Mouse (Mus musculus) limb, embryonic 13.5 days (tissue): ENCODE results near the gene Vmn1r1. TPM values are rescaled to one million over a fixed set of nuclear protein-coding genes. Genes with fewer than 3 reads are reported as not detected.
A peak's percentile ranks its signal among the peaks of the same experiment; 100 is the strongest.

Source experiments
- ATAC-seq: fragments of 200-750 bp; cut with Nextera tagmentation; 2 replicates; pipeline ENCODE4 v1.8.0; 2017; ENCODE audit warnings: low read depth, moderate number of reproducible peaks, moderate TSS enrichment; ENCODE audit not compliant: low FRiP score
- H3K27ac ChIP-seq: fragments of 300-500 bp; sonication (generic); 2 replicates; pipeline ENCODE4 v1.5.1; 2015; ENCODE audit warnings: inconsistent platforms, mild to moderate bottlenecking, moderate library complexity
- H3K27me3 ChIP-seq: fragments of 300-500 bp; sonication (generic); 2 replicates; pipeline ENCODE4 v1.6.1; 2015; ENCODE audit warnings: mild to moderate bottlenecking, inconsistent platforms
- H3K36me3 ChIP-seq: fragments of 300-500 bp; sonication (generic); 2 replicates; pipeline ENCODE4 v1.6.1; 2015; ENCODE audit warnings: inconsistent platforms, mild to moderate bottlenecking, moderate library complexity
- H3K4me1 ChIP-seq: fragments of 300-500 bp; sonication (generic); 2 replicates; pipeline ENCODE4 v1.6.1; 2015; ENCODE audit warnings: inconsistent platforms
- H3K4me2 ChIP-seq: fragments of 300-500 bp; sonication (generic); replicated peaks from 2 replicates; pipeline ENCODE4 v1.6.1; 2015; ENCODE audit warnings: inconsistent platforms, mild to moderate bottlenecking, moderate library complexity
- H3K4me3 ChIP-seq: fragments of 300-500 bp; sonication (generic); 2 replicates; pipeline ENCODE4 v1.5.1; 2015; ENCODE audit warnings: moderate library complexity, mild to moderate bottlenecking, inconsistent platforms
- H3K9ac ChIP-seq: fragments of 300-500 bp; sonication (generic); 2 replicates; pipeline ENCODE4 v1.6.1; 2015; ENCODE audit warnings: mild to moderate bottlenecking, inconsistent platforms
- H3K9me3 ChIP-seq: fragments of 300-500 bp; sonication (generic); 2 replicates; pipeline ENCODE4 v1.6.1; 2016; ENCODE audit warnings: inconsistent platforms
- WGBS: fragments of 180-500 bp; shearing (Covaris S2); methylation state at CpG from one replicate; pipeline ENCODE4 v1.1.7; 2015; 5-methylcytosine and 5-hydroxymethylcytosine counted together
- polyA plus RNA-seq: library from polyadenylated mRNA; unstranded; fragments of >200 nt; fragmentation: Nextera tagmentation; extraction: Ambion mirVana; gene quantifications from 2 replicates; pipeline ENCODE4 v1.2.1, GENCODE M21; 2015

Gene Vmn1r1
- polyA plus RNA-seq, 1 experiment from 2014 or later = not detected

DNA sequence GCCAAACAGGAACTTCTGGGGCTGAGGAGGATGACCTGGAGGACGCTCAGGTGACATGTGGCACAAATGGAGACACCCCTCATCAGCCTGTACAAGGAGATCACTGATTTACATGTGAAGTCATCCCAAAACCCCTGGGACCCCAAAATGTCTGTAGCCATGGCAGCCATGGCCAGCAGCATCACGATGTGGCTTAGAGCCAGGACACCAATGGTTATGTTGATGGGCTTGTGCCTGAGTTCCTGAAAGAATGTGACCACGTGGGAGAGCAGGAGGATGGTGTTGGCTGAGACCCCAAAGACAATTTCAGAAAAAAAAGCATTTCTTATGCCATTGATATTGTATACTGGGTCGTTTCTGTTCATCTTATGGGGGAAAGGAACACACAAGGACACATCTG, 6.6 kb downstream of the Vmn1r1 start:
- no peak overlapping the region for H3K4me2 ChIP-seq

GRCm38 (mm10) chr1:182149966-182150365, 14.3 kb downstream of the Vmn1r1 start:
- Histone ChIP-seq H3K9me3 (no peaks in the 10 kb centered on the region), H3K27ac (no peak overlapping the region), H3K4me3 (no peak overlapping the region), H3K4me1 (peaks cover 8% of the 10 kb centered on the region; the same call in 1 of the 2 replicates), H3K4me2 (no peak overlapping the region), H3K9ac (no peak overlapping the region), H3K36me3 (no peaks in the 10 kb centered on the region), H3K27me3 (no peaks in the 10 kb centered on the region)
- 82% methylated on average over 2 of the region's 2 CpGs for WGBS
- no peak for ATAC-seq

More for the DNA sequence above, 6.6 kb downstream of the Vmn1r1 start:
- WGBS = 71% methylated on average over 4 of the region's 4 CpGs
- Histone ChIP-seq H3K9me3 (no peaks in the 10 kb centered on the region), H3K27me3 (no peaks in the 10 kb centered on the region), H3K9ac (no peak overlapping the region), H3K27ac (no peak overlapping the region), H3K4me1 (no peaks in the 10 kb centered on the region), H3K36me3 (no peaks in the 10 kb centered on the region), H3K4me3 (no peak overlapping the region)
- no peak for ATAC-seq

- Histone ChIP-seq H3K4me3 (no peak overlapping the region), H3K9me3 (no peaks in the 10 kb centered on the region), H3K36me3 (no peaks in the 10 kb centered on the region), H3K9ac (no peak overlapping the region), H3K27ac (no peak overlapping the region), H3K27me3 (no peaks in the 10 kb centered on the region), H3K4me1 (peaks cover 8% of the 10 kb centered on the region; the same call in 1 of the 2 replicates), H3K4me2 (no peak overlapping the region)
- ATAC-seq = no peak
- 69% methylated on average over 7 of the region's 7 CpGs for WGBS
These were observed 15.3 kb downstream of the Vmn1r1 start for GRCm38 (mm10) chr1:182148864-182149514.

DNA sequence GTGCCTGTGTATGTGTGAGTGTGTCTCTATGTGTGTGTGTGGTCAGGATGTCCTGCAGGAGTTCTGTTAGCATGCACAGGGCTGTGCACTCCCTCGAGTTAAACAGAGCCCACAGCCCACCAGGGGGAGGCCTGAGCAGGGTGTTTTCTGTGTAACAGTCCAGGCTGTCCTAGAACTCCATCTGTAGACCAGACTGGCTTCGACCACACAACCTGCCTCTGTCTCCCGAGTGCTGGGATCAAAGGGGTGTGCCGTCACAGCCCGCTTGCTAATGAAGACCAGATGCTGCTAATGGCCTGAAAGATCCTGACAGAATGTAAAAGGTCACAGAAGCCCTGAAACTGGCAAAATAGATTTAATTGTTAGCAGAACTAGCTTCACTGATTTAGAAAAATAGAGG, 18.7 kb downstream of the Vmn1r1 start:
- WGBS = 17% methylated on average over 5 of the region's 5 CpGs
- Histone ChIP-seq H3K27me3 (no peaks in the 10 kb centered on the region), H3K4me1 (peaks cover 8% of the 10 kb centered on the region; the same call in 1 of the 2 replicates), H3K9ac (no peak overlapping the region), H3K36me3 (no peaks in the 10 kb centered on the region), H3K4me2 (no peak overlapping the region), H3K4me3 (no peak overlapping the region), H3K9me3 (no peaks in the 10 kb centered on the region), H3K27ac (no peak overlapping the region)
- ATAC-seq = peak; percentile 59; the same call in 1 of the 2 replicates

DNA sequence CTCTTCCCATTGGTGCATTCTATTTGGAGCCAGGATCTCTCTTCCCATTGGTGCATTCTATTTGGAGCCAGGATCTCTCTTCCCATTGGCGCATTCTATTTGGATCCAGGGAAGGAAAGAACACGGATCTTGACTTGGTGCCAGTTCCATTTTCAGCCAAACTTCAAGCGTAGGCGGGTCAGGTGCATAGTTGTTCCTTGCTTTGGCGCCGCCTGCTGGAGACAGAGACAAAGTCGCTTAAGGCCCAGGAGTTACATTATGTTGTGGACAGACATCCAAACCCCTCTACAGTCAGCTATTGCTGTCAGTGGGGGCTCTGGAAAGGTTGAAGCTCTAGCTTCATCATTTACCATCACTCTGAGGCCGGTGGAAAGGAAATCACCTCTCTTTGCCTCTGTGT, 21.0 kb downstream of the Vmn1r1 start:
- no peaks in the 10 kb centered on the region for H3K9me3 ChIP-seq
- no peak overlapping the region for H3K4me3 ChIP-seq
- no peaks in the 10 kb centered on the region for H3K27me3 ChIP-seq
- no peak overlapping the region for H3K4me2 ChIP-seq
- peaks cover 14% of the 10 kb centered on the region; the same call in 1 of the 2 replicates for H3K4me1 ChIP-seq
- ATAC-seq = no peak
- 81% methylated on average over 8 of the region's 8 CpGs for WGBS
- no peak overlapping the region for H3K9ac ChIP-seq
- no peak overlapping the region for H3K27ac ChIP-seq
- no peaks in the 10 kb centered on the region for H3K36me3 ChIP-seq

GRCm38 (mm10) chr1:182142725-182143124, 21.6 kb downstream of the Vmn1r1 start:
- H3K9me3 ChIP-seq = no peaks in the 10 kb centered on the region
- H3K4me2 ChIP-seq = no peak overlapping the region
- ATAC-seq = no peak
- H3K4me1 ChIP-seq = peaks cover 15% of the 10 kb centered on the region; the same call in 1 of the 2 replicates
- no peaks in the 10 kb centered on the region for H3K27me3 ChIP-seq
- 93% methylated on average over 13 of the region's 13 CpGs for WGBS
- H3K27ac ChIP-seq = no peak overlapping the region
- H3K9ac ChIP-seq = no peak overlapping the region
- no peaks in the 10 kb centered on the region for H3K36me3 ChIP-seq
- H3K4me3 ChIP-seq = no peak overlapping the region

GRCm38 (mm10) chr1:182140370-182140769, 23.9 kb downstream of the Vmn1r1 start:
- Histone ChIP-seq H3K9ac (no peak overlapping the region; the same call in 1 of the 2 replicates), H3K4me2 (peak overlapping the region; percentile 40), H3K4me1 (peaks cover 19% of the 10 kb centered on the region; the same call in 1 of the 2 replicates), H3K27me3 (no peaks in the 10 kb centered on the region), H3K9me3 (no peaks in the 10 kb centered on the region), H3K27ac (no peak overlapping the region), H3K4me3 (no peak overlapping the region), H3K36me3 (no peaks in the 10 kb centered on the region)
- peak; percentile 58; the same call in 1 of the 2 replicates for ATAC-seq
- 2% methylated on average over 6 of the region's 6 CpGs for WGBS

- H3K9ac ChIP-seq = peak overlapping the region; percentile 8; the same call in 1 of the 2 replicates
- H3K36me3 ChIP-seq = no peaks in the 10 kb centered on the region
- no peak for ATAC-seq
- peaks cover 16% of the 10 kb centered on the region; the same call in 1 of the 2 replicates for H3K4me1 ChIP-seq
- H3K4me2 ChIP-seq = peak overlapping the region; percentile 40
- H3K9me3 ChIP-seq = no peaks in the 10 kb centered on the region
- 38% methylated on average over 9 of the region's 9 CpGs for whole genome bisulfite sequencing
- H3K27ac ChIP-seq = no peak overlapping the region
- no peak overlapping the region for H3K4me3 ChIP-seq
- no peaks in the 10 kb centered on the region for H3K27me3 ChIP-seq
These were observed 24.3 kb downstream of the Vmn1r1 start for GRCm38 (mm10) chr1:182139937-182140336.

- Histone ChIP-seq H3K4me2 (no peak overlapping the region), H3K9ac (no peak overlapping the region), H3K27me3 (no peaks in the 10 kb centered on the region), H3K36me3 (no peaks in the 10 kb centered on the region), H3K9me3 (no peaks in the 10 kb centered on the region), H3K27ac (no peak overlapping the region), H3K4me3 (no peak overlapping the region), H3K4me1 (peaks cover 16% of the 10 kb centered on the region; the same call in 1 of the 2 replicates)
- WGBS = 60% methylated on average over 8 of the region's 8 CpGs
- no peak for ATAC-seq
These were observed 26.1 kb downstream of the Vmn1r1 start for GRCm38 (mm10) chr1:182138172-182138571.

GRCm38 (mm10) chr1:182137204-182138125, 26.8 kb downstream of the Vmn1r1 start:
- WGBS = 46% methylated on average over 28 of the region's 28 CpGs
- Histone ChIP-seq H3K27ac (no peak overlapping the region), H3K4me1 (peaks cover 16% of the 10 kb centered on the region; the same call in 1 of the 2 replicates), H3K4me2 (peak overlapping the region; percentile 23; the same call in 1 of the 2 replicates), H3K27me3 (no peaks in the 10 kb centered on the region), H3K36me3 (peaks cover 5% of the 10 kb centered on the region), H3K4me3 (peak overlapping the region; percentile 3; the same call in 1 of the 2 replicates), H3K9ac (peak overlapping the region; percentile 25; the same call in 1 of the 2 replicates), H3K9me3 (no peaks in the 10 kb centered on the region)
- no peak for ATAC-seq

- WGBS = 52% methylated on average over 2 of the region's 2 CpGs
- Histone ChIP-seq H3K27ac (no peak overlapping the region), H3K4me3 (no peak overlapping the region), H3K36me3 (peaks cover 41% of the 10 kb centered on the region), H3K9ac (no peak overlapping the region), H3K9me3 (no peaks in the 10 kb centered on the region), H3K27me3 (no peaks in the 10 kb centered on the region), H3K4me1 (peaks cover 7% of the 10 kb centered on the region), H3K4me2 (no peak overlapping the region)
- no peak for ATAC-seq
These were observed 33.5 kb downstream of the Vmn1r1 start for GRCm38 (mm10) chr1:182130830-182131229.

DNA sequence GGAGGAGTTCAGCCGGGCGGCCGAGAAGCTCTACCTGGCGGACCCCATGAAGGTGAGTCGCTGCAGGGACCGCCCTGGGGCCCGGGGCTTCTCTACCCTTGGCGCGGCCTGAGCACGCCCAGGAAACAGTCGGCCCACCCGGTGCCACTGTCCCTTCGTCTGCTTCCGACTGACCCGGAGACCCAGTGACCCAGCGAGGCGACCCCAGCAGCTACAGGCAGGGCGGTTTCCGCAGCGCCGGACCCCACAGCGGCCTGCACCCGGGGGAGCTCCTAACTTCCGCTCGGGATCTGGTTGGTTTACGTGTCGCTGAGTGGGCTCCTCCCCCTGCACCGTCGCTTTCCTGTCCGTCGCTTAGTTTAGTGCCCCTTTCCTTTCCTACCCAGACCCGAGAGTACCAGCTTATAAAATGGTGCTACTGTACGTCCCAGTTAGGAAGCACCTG, 39.3 kb downstream of the Vmn1r1 start:
- H3K4me3 ChIP-seq = peak overlapping the region; percentile 88
- peaks cover 26% of the 10 kb centered on the region for H3K36me3 ChIP-seq
- 0% methylated on average over 33 of the region's 33 CpGs for WGBS
- H3K4me1 ChIP-seq = peaks cover 16% of the 10 kb centered on the region
- no peaks in the 10 kb centered on the region for H3K27me3 ChIP-seq
- peak overlapping the region; percentile 82 for H3K9ac ChIP-seq
- ATAC-seq = peak; percentile 93
- H3K27ac ChIP-seq = peak overlapping the region; percentile 75; the same call in 1 of the 2 replicates
- peak overlapping the region; percentile 77 for H3K4me2 ChIP-seq
- H3K9me3 ChIP-seq = no peaks in the 10 kb centered on the region
